Mouse (Mus musculus): ENCODE results near the gene Ube2h.

DNA sequence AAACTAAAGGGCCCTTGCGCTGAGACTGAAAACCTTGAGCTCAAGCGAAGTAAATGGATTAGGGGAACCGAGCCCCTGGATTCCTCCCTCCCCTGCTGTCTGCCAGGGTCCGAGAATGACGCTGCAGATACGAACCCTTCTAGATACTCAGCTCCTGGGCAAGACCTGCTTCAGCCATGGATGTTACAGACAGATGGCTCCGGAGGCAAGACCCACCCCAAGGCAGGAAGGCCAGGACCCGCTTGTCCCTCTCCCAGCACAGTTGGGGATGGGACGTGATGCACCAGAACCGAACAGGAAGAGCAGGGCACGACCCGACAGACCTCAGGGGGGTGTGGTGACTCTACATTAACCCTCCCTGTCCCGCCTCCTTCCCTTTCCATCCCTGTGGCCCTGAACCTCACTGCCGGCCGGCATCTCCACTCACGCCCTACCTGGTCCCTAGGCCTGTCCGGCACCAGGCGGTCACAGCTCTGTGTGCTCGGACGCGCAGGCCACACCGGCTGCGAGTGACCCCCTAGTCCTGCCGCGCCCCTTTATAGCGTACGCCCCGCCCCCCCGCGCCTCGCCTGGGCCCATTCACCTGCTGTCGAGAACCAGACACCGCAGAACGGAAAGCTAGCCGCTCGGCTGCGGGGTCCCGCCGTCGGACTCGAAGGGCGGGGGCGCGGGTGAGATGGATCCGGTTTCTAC lies 129.0 kb downstream of the Ube2h start:
- no peak for TF ChIP-seq CTCF (IDR thresholded peaks at IDR 0.05; ENCODE audit: control insufficient read depth, insufficient read depth, low read length)
- TF ChIP-seq POLR2A (IDR thresholded peaks at IDR 0.05; ENCODE audit: borderline replicate concordance, control insufficient read depth, low read depth, low read length): no peak
